Mouse (Mus musculus) hindbrain, embryonic 16.5 days (tissue): Measurements from ENCODE around the gene Dohh. TPM values are rescaled to one million over a fixed set of nuclear protein-coding genes. Genes with fewer than 3 reads are reported as not detected.

Experiments used
- ATAC-seq: fragments of 200-750 bp; cut with Nextera tagmentation; 2 replicates; pipeline ENCODE4 v1.8.0; 2017; ENCODE audit warnings: moderate TSS enrichment, moderate library complexity
- H3K27ac ChIP-seq: fragments of 300-500 bp; sonication (generic); 2 replicates; pipeline ENCODE4 v1.5.1; 2014; ENCODE audit warnings: low read depth, mild to moderate bottlenecking, control low read depth, low read length, moderate library complexity
- H3K27me3 ChIP-seq: fragments of 300-500 bp; sonication (generic); replicated peaks from 2 replicates; pipeline ENCODE4 v1.6.1; 2014; ENCODE audit warnings: low read length; ENCODE audit not compliant: control insufficient read depth, insufficient read depth
- H3K36me3 ChIP-seq: fragments of 300-500 bp; sonication (generic); 2 replicates; pipeline ENCODE4 v1.6.1; 2014; ENCODE audit warnings: mild to moderate bottlenecking, low read length, moderate library complexity, mixed read lengths; ENCODE audit not compliant: control insufficient read depth, insufficient read depth
- H3K4me1 ChIP-seq: fragments of 300-500 bp; sonication (generic); 2 replicates; pipeline ENCODE4 v1.6.1; 2014; ENCODE audit warnings: low read depth, low read length; ENCODE audit not compliant: control insufficient read depth, insufficient read depth
- H3K4me2 ChIP-seq: fragments of 300-500 bp; sonication (generic); 2 replicates; pipeline ENCODE4 v1.6.1; 2014; ENCODE audit warnings: mild to moderate bottlenecking, low read length, control low read depth, moderate library complexity
- H3K4me3 ChIP-seq: fragments of 300-500 bp; sonication (generic); 2 replicates; pipeline ENCODE4 v1.5.1; 2014; ENCODE audit warnings: mild to moderate bottlenecking, low read length, control low read depth, moderate library complexity
- H3K9ac ChIP-seq: fragments of 300-500 bp; sonication (generic); 2 replicates; pipeline ENCODE4 v1.6.1; 2014; ENCODE audit warnings: low read depth, mild to moderate bottlenecking, control low read depth, low read length, moderate library complexity
- H3K9me3 ChIP-seq: fragments of 300-500 bp; sonication (generic); 2 replicates; pipeline ENCODE4 v1.6.1; 2014; ENCODE audit warnings: mild to moderate bottlenecking, low read length, moderate library complexity; ENCODE audit not compliant: control insufficient read depth
- WGBS: fragments of 180-500 bp; shearing (Covaris S2); extraction: QIAGEN DNeasy Blood & Tissue Kit; methylation state at CpG from one replicate; pipeline ENCODE4 v1.1.7; 2014; 5-methylcytosine and 5-hydroxymethylcytosine counted together
- polyA plus RNA-seq: library from polyadenylated mRNA; unstranded; fragments of >200 nt; fragmentation: Nextera tagmentation; extraction: Ambion mirVana; gene quantifications from 2 replicates; pipeline ENCODE4 v1.2.1, GENCODE M21; 2015

Gene Dohh
- polyA plus RNA-seq, 1 experiment from 2014 or later = 108 TPM

DNA sequence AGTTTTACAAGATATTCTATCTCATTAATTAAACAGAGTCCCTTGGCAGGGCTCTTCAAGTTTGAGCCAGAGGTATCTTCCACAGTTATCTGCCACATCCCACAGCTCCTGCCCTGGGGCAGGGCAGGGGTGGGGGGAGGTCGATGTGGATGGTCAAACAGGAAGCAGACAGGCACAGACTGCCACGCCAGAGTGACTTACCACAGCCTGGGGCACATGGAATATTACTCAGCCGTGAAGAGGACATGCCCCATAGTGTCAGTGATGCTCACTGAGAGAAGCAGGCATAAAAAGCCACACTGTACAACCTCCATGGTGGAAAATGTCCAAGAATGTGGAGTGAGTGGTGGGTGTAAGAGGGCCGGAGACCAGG, 39.1 kb upstream of the Dohh start:
- 86% methylated on average over 4 of the region's 4 CpGs for WGBS
- Histone ChIP-seq H3K36me3 (no peaks in the 10 kb centered on the region), H3K27me3 (peaks cover 46% of the 10 kb centered on the region), H3K27ac (no peak overlapping the region), H3K9me3 (no peaks in the 10 kb centered on the region), H3K9ac (no peak overlapping the region), H3K4me2 (no peak overlapping the region), H3K4me3 (no peak overlapping the region), H3K4me1 (peaks cover 22% of the 10 kb centered on the region)
- ATAC-seq = no peak

DNA sequence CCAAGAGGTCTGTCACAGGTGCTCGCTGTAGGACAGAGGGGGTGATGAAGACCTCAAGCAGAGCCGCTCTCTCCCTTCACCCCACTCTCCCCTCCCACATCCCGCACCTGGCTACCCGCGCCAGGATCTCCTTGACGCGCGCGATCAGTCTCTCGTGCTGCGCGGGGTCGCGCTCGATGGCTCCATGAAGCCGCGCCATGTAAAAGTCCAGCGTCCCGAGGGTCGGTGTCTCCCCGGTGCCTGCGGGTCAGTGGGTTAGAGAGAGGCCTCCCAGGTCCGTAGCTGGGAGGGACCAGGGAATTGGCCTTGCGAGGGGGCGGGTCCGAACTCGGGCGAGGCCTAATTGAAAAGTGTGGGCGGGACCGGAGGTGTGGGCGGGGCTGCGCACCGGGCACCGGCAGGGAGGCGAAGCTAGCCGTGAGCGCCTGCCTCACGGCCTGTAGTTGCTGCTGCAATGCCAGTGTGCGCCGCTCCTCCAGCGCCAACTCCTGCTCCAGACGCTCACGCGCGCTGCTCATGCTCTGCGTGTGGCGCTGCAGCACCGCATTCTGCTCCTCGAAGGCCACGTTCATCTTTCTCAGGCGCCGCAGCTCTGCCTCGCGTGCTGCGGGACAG, 37.7 kb upstream of the Dohh start:
- peak overlapping the region; percentile 69 for H3K4me2 ChIP-seq
- H3K4me3 ChIP-seq = peak overlapping the region; percentile 41
- peak overlapping the region; percentile 13; the same call in 1 of the 2 replicates for H3K27ac ChIP-seq
- H3K9me3 ChIP-seq = no peaks in the 10 kb centered on the region
- WGBS = 11% methylated on average over 55 of the region's 55 CpGs
- no peaks in the 10 kb centered on the region for H3K36me3 ChIP-seq
- H3K27me3 ChIP-seq = peaks cover 37% of the 10 kb centered on the region
- H3K9ac ChIP-seq = peak overlapping the region; percentile 63
- H3K4me1 ChIP-seq = peaks cover 24% of the 10 kb centered on the region
- ATAC-seq = peak; percentile 21; the same call in 1 of the 2 replicates

GRCm38 (mm10) chr10:81349146-81349545, 35.1 kb upstream of the Dohh start:
- peaks cover 17% of the 10 kb centered on the region for H3K4me1 ChIP-seq
- WGBS = 3% methylated on average over 12 of the region's 12 CpGs
- H3K4me3 ChIP-seq = no peak overlapping the region
- no peak for ATAC-seq
- H3K27ac ChIP-seq = no peak overlapping the region
- peak overlapping the region; percentile 90 for H3K4me2 ChIP-seq
- H3K9ac ChIP-seq = no peak overlapping the region
- H3K27me3 ChIP-seq = peaks cover 16% of the 10 kb centered on the region
- H3K9me3 ChIP-seq = no peaks in the 10 kb centered on the region
- H3K36me3 ChIP-seq = no peaks in the 10 kb centered on the region

GRCm38 (mm10) chr10:81349961-81350350, 34.3 kb upstream of the Dohh start:
- WGBS = under 1% methylated on average over 27 of the region's 29 CpGs
- peak overlapping the region; percentile 56 for H3K27ac ChIP-seq
- peaks cover 17% of the 10 kb centered on the region for H3K4me1 ChIP-seq
- no peaks in the 10 kb centered on the region for H3K36me3 ChIP-seq
- ATAC-seq = no peak; the same call in 1 of the 2 replicates
- no peaks in the 10 kb centered on the region for H3K9me3 ChIP-seq
- H3K27me3 ChIP-seq = peaks cover 9% of the 10 kb centered on the region; the same call in 1 of the 2 replicates
- H3K4me3 ChIP-seq = peak overlapping the region; percentile 69
- H3K4me2 ChIP-seq = peak overlapping the region; percentile 90
- peak overlapping the region; percentile 74 for H3K9ac ChIP-seq

- peak within 1 kb of the TSS; percentile 90 for H3K4me2 ChIP-seq
- peak; percentile 97 for ATAC-seq
- peak within 1 kb of the TSS; percentile 74 for H3K9ac ChIP-seq
- H3K4me3 ChIP-seq = peak within 1 kb of the TSS; percentile 69
- H3K27ac ChIP-seq = peak within 1 kb of the TSS; percentile 75
- H3K4me1 ChIP-seq = peaks cover 17% of the 10 kb centered on the region
- H3K27me3 ChIP-seq = peaks cover 6% of the 10 kb centered on the region; the same call in 1 of the 2 replicates
- WGBS = under 1% methylated on average over 54 of the region's 54 CpGs
- H3K36me3 ChIP-seq = no peaks in the 10 kb centered on the region
- no peaks in the 10 kb centered on the region for H3K9me3 ChIP-seq
These were observed 33.7 kb upstream of the Dohh start, which contains the start of gene Hmg20b for GRCm38 (mm10) chr10:81350351-81351063. Hmg20b (minus strand) TSS chr10:81350480.

- 29% methylated on average over 9 of the region's 9 CpGs for WGBS
- Histone ChIP-seq H3K27me3 (peaks cover 6% of the 10 kb centered on the region; the same call in 1 of the 2 replicates), H3K4me3 (no peak overlapping the region), H3K36me3 (no peaks in the 10 kb centered on the region), H3K27ac (no peak overlapping the region), H3K9me3 (no peaks in the 10 kb centered on the region), H3K4me2 (no peak overlapping the region), H3K9ac (no peak overlapping the region), H3K4me1 (peaks cover 17% of the 10 kb centered on the region)
- no peak for ATAC-seq
These were observed 32.4 kb upstream of the Dohh start for GRCm38 (mm10) chr10:81351678-81352291.

GRCm38 (mm10) chr10:81354738-81355477, 29.3 kb upstream of the Dohh start:
- Histone ChIP-seq H3K27ac (no peak overlapping the region), H3K36me3 (no peaks in the 10 kb centered on the region), H3K9ac (no peak overlapping the region), H3K27me3 (no peaks in the 10 kb centered on the region), H3K4me3 (no peak overlapping the region), H3K4me2 (no peak overlapping the region), H3K9me3 (no peaks in the 10 kb centered on the region), H3K4me1 (peaks cover 19% of the 10 kb centered on the region)
- ATAC-seq = no peak
- WGBS = 71% methylated on average over 9 of the region's 9 CpGs

- Histone ChIP-seq H3K4me1 (peaks cover 19% of the 10 kb centered on the region), H3K36me3 (no peaks in the 10 kb centered on the region), H3K9me3 (no peaks in the 10 kb centered on the region), H3K4me3 (no peak overlapping the region), H3K27me3 (no peaks in the 10 kb centered on the region), H3K27ac (no peak overlapping the region), H3K9ac (no peak overlapping the region), H3K4me2 (no peak overlapping the region)
- ATAC-seq = no peak
- 77% methylated on average over 4 of the region's 4 CpGs for WGBS
These were observed 28.7 kb upstream of the Dohh start for GRCm38 (mm10) chr10:81355533-81355932.
